Mouse (Mus musculus) spleen, adult 2 months (tissue): Measurements from ENCODE around the gene Macrod2. TPM values are rescaled to one million over a fixed set of nuclear protein-coding genes. Genes with fewer than 3 reads are reported as not detected.

Experiments used
- DNase-seq, 2 experiments: peaks; one replicate each; pipeline versions ENCODE4 v3.0.0 to v3.0.0-alpha.2; 2012 to 2021; ENCODE audit warnings: low spot score in 2 of 2, low read depth in 1 of 2
- H3K27ac ChIP-seq: fragments of 200-500 bp; 2 replicates; pipeline ENCODE4 v1.5.1; 2012; ENCODE audit warnings: low read length, inconsistent platforms; ENCODE audit not compliant: insufficient read depth
- H3K27me3 ChIP-seq: fragments of 200-500 bp; 2 replicates; pipeline ENCODE4 v1.6.1; 2012; ENCODE audit warnings: mild to moderate bottlenecking, moderate library complexity, low read length, inconsistent platforms; ENCODE audit not compliant: control insufficient read depth, insufficient read depth
- H3K36me3 ChIP-seq: fragments of 200-500 bp; 2 replicates; pipeline ENCODE4 v1.6.1; 2012; ENCODE audit warnings: mild to moderate bottlenecking, low read length, inconsistent platforms; ENCODE audit not compliant: control insufficient read depth, insufficient read depth
- H3K4me1 ChIP-seq: fragments of 200-500 bp; 2 replicates; pipeline ENCODE4 v1.6.1; 2011; ENCODE audit warnings: inconsistent platforms; ENCODE audit not compliant: control insufficient read depth, insufficient read depth, insufficient read length
- H3K4me3 ChIP-seq: fragments of 200-500 bp; 2 replicates; pipeline ENCODE4 v1.5.1; 2011; ENCODE audit warnings: mild to moderate bottlenecking, inconsistent platforms; ENCODE audit not compliant: insufficient read depth, insufficient read length; ENCODE audit errors: extremely low read depth
- CTCF ChIP-seq: fragments of 200-500 bp; IDR thresholded peaks from 2 replicates; pipeline ENCODE4 v1.5.1; 2011; ENCODE audit warnings: mild to moderate bottlenecking, inconsistent platforms; ENCODE audit not compliant: insufficient read depth, insufficient read length, insufficient replicate concordance; ENCODE audit errors: extremely low read depth
- POLR2A ChIP-seq: fragments of 200-500 bp; IDR thresholded peaks from 2 replicates; pipeline ENCODE4 v1.6.1; 2011; ENCODE audit warnings: low read depth, low read length, inconsistent platforms
- WGBS: fragments of 180-500 bp; shearing (Covaris S2); methylation state at CpG from one replicate; pipeline ENCODE4 v1.1.7; 2018; 5-methylcytosine and 5-hydroxymethylcytosine counted together
- polyA plus RNA-seq: library from polyadenylated mRNA; depleted of rRNA; stranded (reverse); fragments of >200 nt; gene quantifications from 2 replicates; pipeline ENCODE4 v1.2.3, GENCODE M21; 2012

The Macrod2 gene
- polyA plus RNA-seq, 1 experiment, result 2.2 TPM

DNA sequence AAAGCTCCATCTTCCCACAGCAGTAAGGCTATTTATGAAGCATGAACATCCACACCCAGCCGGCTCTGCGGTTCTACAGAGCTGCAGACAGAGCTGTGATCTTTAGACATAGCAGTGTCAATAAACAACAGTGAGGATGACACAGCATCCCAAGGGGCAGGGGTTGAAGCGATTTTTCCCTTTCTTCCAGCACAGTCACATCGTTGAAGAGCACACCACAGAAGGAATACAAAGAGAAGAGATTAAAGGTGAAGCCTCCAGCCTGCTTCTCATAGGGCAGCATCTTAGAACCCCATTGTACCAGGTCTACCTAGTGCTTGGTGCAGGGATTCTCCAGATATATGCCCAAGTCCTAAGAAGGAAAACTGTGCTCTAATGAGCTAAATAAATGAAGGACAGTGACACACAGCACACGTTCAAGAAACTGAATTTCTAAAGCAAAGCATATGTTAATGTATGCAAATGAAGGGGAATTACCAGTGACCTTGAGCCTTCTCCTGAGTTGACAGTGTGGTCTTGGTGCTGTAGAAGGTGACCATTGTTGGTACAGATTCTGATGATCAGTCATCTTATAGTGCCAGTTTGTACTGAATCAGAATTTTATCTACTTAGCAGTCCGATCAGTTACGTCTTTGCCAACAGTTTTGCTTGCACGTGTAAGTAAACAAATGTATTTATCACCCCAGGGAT, 1021.9 kb downstream of the Macrod2 start:
- Histone ChIP-seq H3K36me3 (no peaks in the 10 kb centered on the region), H3K27ac (no peak overlapping the region), H3K27me3 (no peaks in the 10 kb centered on the region), H3K4me1 (no peaks in the 10 kb centered on the region; the same call in 1 of the 2 replicates), H3K4me3 (no peak overlapping the region)
- DNase-seq, result no peak
- WGBS, result 75% methylated on average over 8 of the region's 8 CpGs
- TF ChIP-seq POLR2A, result no peak
- no peak for TF ChIP-seq CTCF

GRCm38 (mm10) chr2:141419806-141420205, 1024.7 kb downstream of the Macrod2 start:
- DNase-seq, result no peak
- 52% methylated on average over 1 of the region's 1 CpGs for WGBS
- Histone ChIP-seq H3K4me1 (no peaks in the 10 kb centered on the region; the same call in 1 of the 2 replicates), H3K27me3 (no peaks in the 10 kb centered on the region), H3K27ac (no peak overlapping the region), H3K36me3 (no peaks in the 10 kb centered on the region), H3K4me3 (no peak overlapping the region)
- no peak for TF ChIP-seq CTCF
- no peak for TF ChIP-seq POLR2A

- TF ChIP-seq CTCF, result no peak
- TF ChIP-seq POLR2A, result no peak
- no peak for DNase-seq
- 86% methylated on average over 5 of the region's 5 CpGs for WGBS
- Histone ChIP-seq H3K27ac (no peak overlapping the region), H3K4me3 (no peak overlapping the region), H3K4me1 (no peaks in the 10 kb centered on the region), H3K27me3 (no peaks in the 10 kb centered on the region), H3K36me3 (no peaks in the 10 kb centered on the region)
Measured at GRCm38 (mm10) chr2:141434084-141434483, 1039.0 kb downstream of the Macrod2 start.

DNA sequence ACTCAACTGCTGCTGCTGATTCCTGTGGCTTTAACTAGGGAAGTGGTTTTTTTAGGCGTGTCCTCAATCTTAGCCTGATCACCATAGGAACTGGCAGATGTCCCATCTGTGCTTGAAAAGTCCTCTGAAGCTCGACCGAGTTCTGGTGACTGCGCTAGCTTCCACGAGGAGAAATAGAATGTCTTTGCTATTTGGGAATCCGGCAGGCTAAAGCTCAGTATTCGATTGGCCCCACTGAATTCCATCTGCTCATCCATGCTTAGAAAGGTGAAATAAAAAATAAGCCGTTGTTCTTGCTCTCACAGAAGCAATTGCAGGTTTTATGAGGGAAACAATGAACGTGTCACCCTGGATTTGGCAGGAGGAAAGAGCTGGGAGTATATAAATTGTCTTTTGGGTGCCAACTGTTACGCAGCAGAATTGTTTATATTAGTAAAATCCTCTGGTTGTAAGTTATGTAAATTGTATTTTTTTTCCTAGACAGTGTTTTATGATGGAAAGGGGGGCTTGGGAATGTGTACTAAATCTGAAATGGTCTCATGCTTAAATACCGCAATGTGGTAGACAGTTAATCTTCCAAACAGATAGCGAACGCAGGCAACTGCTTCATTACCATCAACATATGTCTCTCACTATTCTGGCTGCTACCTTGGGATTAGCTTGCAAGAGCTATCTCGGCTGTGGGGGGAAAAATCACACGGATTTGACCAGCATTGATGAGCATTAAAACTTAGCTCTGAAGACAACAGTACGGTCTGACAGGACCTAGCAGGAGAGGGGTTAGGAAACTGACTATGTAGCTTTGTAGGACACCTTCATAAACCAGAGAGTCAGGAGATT, 1039.8 kb downstream of the Macrod2 start:
- no peak for DNase-seq

DNA sequence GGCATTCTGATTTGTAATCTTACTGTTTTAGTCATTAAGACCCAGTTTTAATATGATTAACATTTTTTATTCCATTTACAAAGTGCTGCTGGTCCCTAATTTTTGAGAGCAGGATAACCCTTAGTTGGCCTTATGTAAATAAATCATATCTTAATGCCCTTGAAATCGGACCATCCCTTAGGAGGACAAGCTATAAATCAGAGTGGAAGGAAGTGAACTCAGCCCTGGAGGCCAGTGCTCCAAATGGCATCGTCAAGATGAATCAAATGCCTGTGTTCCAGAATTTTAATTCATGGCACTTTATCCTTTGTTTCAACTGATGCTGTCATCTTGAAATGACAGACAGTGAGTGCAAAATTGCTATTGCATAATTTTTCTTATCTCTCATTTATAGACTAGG, 1046.8 kb downstream of the Macrod2 start:
- H3K36me3 ChIP-seq, result no peaks in the 10 kb centered on the region
- H3K27ac ChIP-seq, result no peak overlapping the region
- H3K4me3 ChIP-seq, result no peak overlapping the region
- TF ChIP-seq CTCF (no peak), POLR2A (no peak)
- no peaks in the 10 kb centered on the region; the same call in 1 of the 2 replicates for H3K27me3 ChIP-seq
- no peaks in the 10 kb centered on the region for H3K4me1 ChIP-seq
- 62% methylated on average over 2 of the region's 2 CpGs for WGBS
- DNase-seq, result no peak

More for the DNA sequence above, 1039.8 kb downstream of the Macrod2 start:
- Histone ChIP-seq H3K36me3 (no peaks in the 10 kb centered on the region), H3K4me1 (no peaks in the 10 kb centered on the region), H3K4me3 (no peak overlapping the region), H3K27me3 (no peaks in the 10 kb centered on the region), H3K27ac (no peak overlapping the region)
- 75% methylated on average over 16 of the region's 16 CpGs for whole genome bisulfite sequencing
- TF ChIP-seq CTCF, result no peak
- no peak for TF ChIP-seq POLR2A

DNA sequence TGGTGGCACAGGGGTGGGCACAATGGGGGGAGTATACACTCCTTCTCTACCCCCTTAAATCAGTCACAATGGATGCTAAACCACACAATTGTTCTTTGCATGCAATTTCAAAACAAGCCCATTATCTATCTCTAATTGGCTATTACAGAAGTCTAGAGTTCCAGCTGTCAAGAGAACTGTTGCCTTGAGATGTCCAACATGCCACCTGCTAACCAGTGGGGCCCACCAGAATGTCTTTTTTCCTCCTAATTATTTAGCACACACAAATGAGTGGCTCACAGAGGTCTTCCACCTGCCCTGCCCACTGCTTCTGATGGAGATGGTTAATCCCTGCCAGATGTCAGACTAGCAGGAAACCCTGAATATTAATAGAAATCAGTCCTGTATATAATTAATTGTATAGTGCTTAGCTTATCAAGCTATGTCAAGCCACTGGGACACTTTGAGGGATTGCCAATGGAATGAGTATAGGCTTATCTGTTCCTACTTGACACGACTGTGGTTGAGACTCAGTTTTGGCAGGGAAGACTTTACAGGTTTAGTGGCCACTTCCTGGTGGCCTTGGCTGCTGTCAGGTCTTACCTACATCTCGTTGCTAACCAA, 1054.1 kb downstream of the Macrod2 start:
- H3K36me3 ChIP-seq, result no peaks in the 10 kb centered on the region
- 61% methylated on average over 2 of the region's 2 CpGs for WGBS
- H3K27ac ChIP-seq, result no peak overlapping the region
- no peaks in the 10 kb centered on the region for H3K4me1 ChIP-seq
- no peak overlapping the region for H3K4me3 ChIP-seq
- DNase-seq, result no peak
- no peaks in the 10 kb centered on the region; the same call in 1 of the 2 replicates for H3K27me3 ChIP-seq
- TF ChIP-seq POLR2A (no peak), CTCF (no peak)

GRCm38 (mm10) chr2:141463946-141464345, 1068.8 kb downstream of the Macrod2 start:
- WGBS, result 95% methylated on average over 1 of the region's 1 CpGs
- DNase-seq, result no peak
- TF ChIP-seq POLR2A (no peak), CTCF (no peak)

More at GRCm38 (mm10) chr2:141463946-141464345, 1068.8 kb downstream of the Macrod2 start:
- Histone ChIP-seq H3K27ac (no peak overlapping the region), H3K36me3 (no peaks in the 10 kb centered on the region), H3K27me3 (no peaks in the 10 kb centered on the region), H3K4me1 (no peaks in the 10 kb centered on the region), H3K4me3 (no peak overlapping the region)
